Mouse (Mus musculus): Measurements from ENCODE around the gene Cabp2. TPM values are rescaled to one million over a fixed set of nuclear protein-coding genes. Genes with fewer than 3 reads are reported as not detected.

The Cabp2 gene
- polyA plus RNA-seq, 1 experiment from 2014 or later, result not detected

- Histone ChIP-seq H3K36me3 (no peaks in the 10 kb centered on the region), H3K9me3 (no peaks in the 10 kb centered on the region), H3K4me1 (no peaks in the 10 kb centered on the region), H3K9ac (no peak overlapping the region), H3K4me3 (no peak overlapping the region), H3K4me2 (replicated peaks) (no peak overlapping the region), H3K27ac (no peak overlapping the region), H3K27me3 (replicated peaks) (no peaks in the 10 kb centered on the region)
- no peak for ATAC-seq (ENCODE audit: low FRiP score, low read depth)
- WGBS, result 83% methylated on average over 15 of the region's 15 CpGs
Measured at GRCm38 (mm10) chr19:4070311-4070710, 11.1 kb upstream of the Cabp2 start.

GRCm38 (mm10) chr19:4070756-4071155, 10.6 kb upstream of the Cabp2 start:
- WGBS, result 85% methylated on average over 8 of the region's 8 CpGs
- H3K4me2 ChIP-seq (replicated peaks), result no peak overlapping the region
- ATAC-seq (ENCODE audit: low FRiP score, low read depth), result no peak
- no peaks in the 10 kb centered on the region for H3K9me3 ChIP-seq
- no peaks in the 10 kb centered on the region for H3K4me1 ChIP-seq
- no peaks in the 10 kb centered on the region for H3K27me3 ChIP-seq (replicated peaks)
- no peak overlapping the region for H3K4me3 ChIP-seq
- no peak overlapping the region for H3K27ac ChIP-seq
- no peak overlapping the region for H3K9ac ChIP-seq
- H3K36me3 ChIP-seq, result no peaks in the 10 kb centered on the region

DNA sequence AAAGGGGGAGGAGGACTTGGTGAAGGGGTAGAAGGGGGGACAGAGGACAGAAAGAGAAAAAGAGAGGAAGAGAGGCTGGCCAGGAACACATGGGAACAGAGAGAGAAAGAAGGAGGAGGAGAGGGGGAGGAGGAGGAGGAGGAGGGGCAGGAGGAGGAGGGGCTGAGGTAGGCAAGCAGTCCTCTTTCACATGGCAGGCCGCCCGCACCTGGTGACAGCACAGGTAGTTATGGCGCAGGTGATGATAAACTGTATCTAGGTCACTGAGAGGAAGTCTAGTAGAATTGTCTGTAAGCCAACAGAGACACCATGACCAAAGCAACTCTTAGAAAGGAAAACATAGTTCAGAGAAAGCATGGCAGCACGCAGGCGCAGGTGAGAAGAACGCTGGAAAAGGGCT, 10.0 kb upstream of the Cabp2 start:
- Histone ChIP-seq H3K27ac (no peak overlapping the region), H3K4me3 (no peak overlapping the region), H3K36me3 (no peaks in the 10 kb centered on the region), H3K27me3 (replicated peaks) (no peaks in the 10 kb centered on the region), H3K4me1 (no peaks in the 10 kb centered on the region), H3K4me2 (replicated peaks) (no peak overlapping the region), H3K9me3 (no peaks in the 10 kb centered on the region), H3K9ac (no peak overlapping the region)
- ATAC-seq (ENCODE audit: low FRiP score, low read depth), result no peak
- WGBS, result 97% methylated on average over 6 of the region's 6 CpGs

DNA sequence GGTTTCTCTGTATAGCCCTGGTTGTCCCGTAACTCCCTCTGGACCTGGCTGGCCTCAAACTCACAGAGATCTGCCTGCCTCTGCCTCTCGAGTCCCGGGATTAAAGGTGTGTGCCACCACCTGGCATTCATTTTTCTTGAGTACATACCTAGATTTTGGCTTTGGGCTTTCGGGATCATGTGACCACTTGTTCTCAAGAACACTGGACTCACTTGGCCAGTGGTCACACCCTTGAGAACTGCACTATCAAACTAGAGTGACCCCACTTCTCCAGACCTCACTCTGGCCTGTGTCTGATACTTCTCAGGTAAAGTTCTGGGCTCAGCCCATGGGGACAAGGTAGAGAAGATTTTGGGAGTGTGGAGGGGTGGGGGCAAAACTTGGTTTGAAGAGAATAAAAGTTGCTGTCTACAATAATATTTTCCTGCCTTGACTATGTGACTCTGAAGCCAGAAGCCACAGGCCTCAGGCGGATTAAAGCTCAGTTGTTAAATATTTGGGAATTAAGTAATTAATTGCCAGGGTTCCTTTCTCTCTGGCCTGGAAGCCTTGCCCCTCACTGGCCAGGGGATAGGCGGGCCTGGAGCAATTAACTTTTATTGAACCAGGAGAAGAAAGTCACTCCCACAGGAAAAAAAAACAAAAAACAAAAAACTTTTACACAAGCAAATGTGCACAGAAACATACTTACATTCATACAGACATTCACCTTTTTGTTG, 8.5 kb upstream of the Cabp2 start:
- H3K9me3 ChIP-seq, result no peaks in the 10 kb centered on the region
- 72% methylated on average over 6 of the region's 6 CpGs for WGBS
- no peak for ATAC-seq (ENCODE audit: low FRiP score, low read depth)

GRCm38 (mm10) chr19:4075531-4075930, 5.8 kb upstream of the Cabp2 start:
- H3K9ac ChIP-seq, result no peak overlapping the region
- H3K9me3 ChIP-seq, result no peaks in the 10 kb centered on the region
- no peak overlapping the region for H3K4me2 ChIP-seq (replicated peaks)
- no peaks in the 10 kb centered on the region for H3K27me3 ChIP-seq (replicated peaks)
- no peak for ATAC-seq (ENCODE audit: low FRiP score, low read depth)
- H3K4me3 ChIP-seq, result no peak overlapping the region
- H3K4me1 ChIP-seq, result no peaks in the 10 kb centered on the region
- no peak overlapping the region for H3K27ac ChIP-seq
- H3K36me3 ChIP-seq, result no peaks in the 10 kb centered on the region
- 88% methylated on average over 1 of the region's 1 CpGs for WGBS

More for the DNA sequence above, 8.5 kb upstream of the Cabp2 start:
- no peaks in the 10 kb centered on the region for H3K36me3 ChIP-seq
- H3K9ac ChIP-seq, result no peak overlapping the region
- no peaks in the 10 kb centered on the region for H3K27me3 ChIP-seq (replicated peaks)
- no peaks in the 10 kb centered on the region for H3K4me1 ChIP-seq
- no peak overlapping the region for H3K4me3 ChIP-seq
- H3K4me2 ChIP-seq (replicated peaks), result no peak overlapping the region
- no peak overlapping the region for H3K27ac ChIP-seq

DNA sequence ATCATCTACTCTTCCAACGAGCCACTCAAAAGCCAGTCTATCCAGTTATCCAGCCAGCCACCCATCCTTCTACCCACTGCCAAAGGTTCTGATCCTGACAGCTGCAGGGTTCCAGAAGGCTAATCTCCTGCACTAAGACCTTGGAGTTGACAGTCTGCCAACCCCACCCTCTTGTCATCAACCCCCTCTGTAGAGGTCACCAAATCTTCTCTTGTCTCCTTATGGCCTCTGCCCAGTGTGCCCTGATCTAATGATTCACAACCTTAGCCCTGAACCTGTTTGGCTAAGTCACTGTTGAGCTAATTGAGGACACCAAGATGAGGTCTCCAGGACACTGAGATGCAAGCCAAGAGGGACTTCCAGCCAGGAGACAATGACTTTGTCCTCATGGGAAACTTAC, 1.8 kb upstream of the Cabp2 start:
- 79% methylated on average over 1 of the region's 1 CpGs for WGBS
- Histone ChIP-seq H3K9ac (no peak overlapping the region), H3K4me1 (no peaks in the 10 kb centered on the region), H3K4me2 (replicated peaks) (no peak overlapping the region), H3K27me3 (replicated peaks) (no peaks in the 10 kb centered on the region; the same call in 1 of the 2 replicates), H3K9me3 (no peaks in the 10 kb centered on the region), H3K36me3 (no peaks in the 10 kb centered on the region), H3K4me3 (no peak overlapping the region), H3K27ac (no peak overlapping the region)
- ATAC-seq (ENCODE audit: low FRiP score, low read depth), result no peak

DNA sequence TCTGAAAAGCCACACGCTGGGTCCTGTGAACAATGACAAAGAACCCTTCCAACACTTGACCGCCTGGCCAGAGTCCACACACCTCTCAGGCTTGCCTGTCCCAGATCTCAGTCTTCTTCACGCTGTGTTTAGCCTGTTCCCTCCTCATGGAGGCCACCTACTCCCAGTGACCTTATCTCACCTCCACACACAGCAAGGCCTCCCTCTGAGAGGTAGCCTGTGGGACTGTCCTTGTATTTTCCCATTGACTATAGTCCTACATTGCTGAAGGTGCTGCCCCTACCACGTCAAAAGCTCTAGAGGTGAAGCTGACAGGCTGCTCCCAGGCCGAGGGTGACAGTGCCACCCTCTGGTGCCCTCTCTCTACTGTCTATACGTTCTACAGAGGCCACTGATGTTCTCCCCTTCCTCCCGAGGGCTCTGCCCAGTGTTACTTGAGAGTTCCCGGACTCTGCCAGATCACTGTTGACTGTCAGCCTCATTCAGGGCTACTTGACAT, 818 bp upstream of the Cabp2 start:
- Histone ChIP-seq H3K4me2 (replicated peaks) (no peak overlapping the region), H3K9me3 (no peaks in the 10 kb centered on the region), H3K36me3 (no peaks in the 10 kb centered on the region), H3K27ac (no peak overlapping the region), H3K4me3 (no peak overlapping the region), H3K9ac (no peak overlapping the region), H3K27me3 (replicated peaks) (no peaks in the 10 kb centered on the region; the same call in 1 of the 2 replicates), H3K4me1 (no peaks in the 10 kb centered on the region)
- 69% methylated on average over 8 of the region's 8 CpGs for WGBS
- no peak for ATAC-seq (ENCODE audit: low FRiP score, low read depth)

GRCm38 (mm10) chr19:4082219-4082965, 1.0 kb downstream of the Cabp2 start:
- WGBS, result 87% methylated on average over 11 of the region's 11 CpGs
- no peak for ATAC-seq (ENCODE audit: low FRiP score, low read depth)

GRCm38 (mm10) chr19:4083316-4083715, 1.9 kb downstream of the Cabp2 start:
- H3K9me3 ChIP-seq, result no peaks in the 10 kb centered on the region
- no peaks in the 10 kb centered on the region; the same call in 1 of the 2 replicates for H3K27me3 ChIP-seq (replicated peaks)
- H3K4me1 ChIP-seq, result no peaks in the 10 kb centered on the region
- H3K9ac ChIP-seq, result no peak overlapping the region
- ATAC-seq (ENCODE audit: low FRiP score, low read depth), result no peak
- no peak overlapping the region for H3K4me2 ChIP-seq (replicated peaks)
- no peak overlapping the region for H3K27ac ChIP-seq
- H3K36me3 ChIP-seq, result no peaks in the 10 kb centered on the region
- no peak overlapping the region for H3K4me3 ChIP-seq
- WGBS, result 85% methylated on average over 7 of the region's 7 CpGs

More at GRCm38 (mm10) chr19:4082219-4082965, 1.0 kb downstream of the Cabp2 start:
- H3K4me3 ChIP-seq, result no peak overlapping the region
- H3K4me2 ChIP-seq (replicated peaks), result no peak overlapping the region
- H3K27ac ChIP-seq, result no peak overlapping the region
- no peak overlapping the region for H3K9ac ChIP-seq
- H3K9me3 ChIP-seq, result no peaks in the 10 kb centered on the region
- H3K4me1 ChIP-seq, result no peaks in the 10 kb centered on the region
- H3K27me3 ChIP-seq (replicated peaks), result no peaks in the 10 kb centered on the region; the same call in 1 of the 2 replicates
- H3K36me3 ChIP-seq, result no peaks in the 10 kb centered on the region

DNA sequence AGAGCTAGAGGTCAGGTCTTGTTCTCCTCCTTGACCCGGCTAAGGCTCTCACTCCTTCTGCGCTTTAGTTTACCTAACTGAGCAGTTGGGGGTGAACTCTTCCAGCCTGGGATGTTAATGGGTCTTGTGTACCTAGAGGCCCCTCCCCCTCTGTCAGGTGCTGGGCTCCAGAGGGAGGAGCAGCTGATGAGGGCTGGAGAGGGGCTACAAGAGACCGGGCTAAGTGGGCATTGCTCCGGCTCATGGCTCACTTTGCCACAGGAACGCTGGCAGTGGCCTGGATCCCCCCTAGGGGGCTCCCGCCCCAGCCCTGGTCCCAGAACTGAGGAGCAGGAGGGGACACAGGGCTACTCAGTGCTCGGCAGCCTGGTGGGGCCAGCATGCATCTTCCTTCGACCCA, 2.4 kb downstream of the Cabp2 start:
- H3K4me3 ChIP-seq, result no peak overlapping the region
- H3K27me3 ChIP-seq (replicated peaks), result no peaks in the 10 kb centered on the region; the same call in 1 of the 2 replicates
- no peaks in the 10 kb centered on the region for H3K36me3 ChIP-seq
- no peaks in the 10 kb centered on the region for H3K9me3 ChIP-seq
- 29% methylated on average over 8 of the region's 8 CpGs for WGBS
- no peak overlapping the region for H3K9ac ChIP-seq
- H3K4me2 ChIP-seq (replicated peaks), result no peak overlapping the region
- no peak for ATAC-seq (ENCODE audit: low FRiP score, low read depth)
- H3K27ac ChIP-seq, result no peak overlapping the region
- no peaks in the 10 kb centered on the region for H3K4me1 ChIP-seq

DNA sequence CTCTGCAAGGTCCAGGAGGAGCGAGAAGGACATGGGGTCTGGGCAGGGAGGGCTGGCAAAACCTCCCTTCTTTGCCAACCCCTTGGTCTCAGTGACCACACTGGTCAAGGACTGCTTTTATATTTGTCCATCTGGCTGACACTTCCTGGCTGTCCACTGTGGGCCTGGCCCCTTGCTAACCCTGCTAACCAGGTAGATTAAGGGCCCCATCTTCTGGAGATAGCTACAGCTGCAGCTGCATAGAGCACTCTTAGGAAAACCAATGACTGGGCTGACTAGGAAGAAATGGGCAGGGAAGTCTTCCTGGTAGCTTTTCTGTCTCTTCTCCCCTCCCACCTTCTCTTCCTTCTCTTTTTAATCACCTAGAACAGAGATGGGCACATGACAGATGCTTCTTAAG, 3.6 kb downstream of the Cabp2 start:
- ATAC-seq (ENCODE audit: low FRiP score, low read depth), result no peak
- no peaks in the 10 kb centered on the region for H3K4me1 ChIP-seq
- WGBS, result 93% methylated on average over 1 of the region's 1 CpGs
- H3K27me3 ChIP-seq (replicated peaks), result no peaks in the 10 kb centered on the region; the same call in 1 of the 2 replicates
- no peak overlapping the region for H3K4me2 ChIP-seq (replicated peaks)
- no peaks in the 10 kb centered on the region for H3K36me3 ChIP-seq
- no peak overlapping the region for H3K4me3 ChIP-seq
- no peak overlapping the region for H3K9ac ChIP-seq
- H3K9me3 ChIP-seq, result no peaks in the 10 kb centered on the region
- H3K27ac ChIP-seq, result no peak overlapping the region

DNA sequence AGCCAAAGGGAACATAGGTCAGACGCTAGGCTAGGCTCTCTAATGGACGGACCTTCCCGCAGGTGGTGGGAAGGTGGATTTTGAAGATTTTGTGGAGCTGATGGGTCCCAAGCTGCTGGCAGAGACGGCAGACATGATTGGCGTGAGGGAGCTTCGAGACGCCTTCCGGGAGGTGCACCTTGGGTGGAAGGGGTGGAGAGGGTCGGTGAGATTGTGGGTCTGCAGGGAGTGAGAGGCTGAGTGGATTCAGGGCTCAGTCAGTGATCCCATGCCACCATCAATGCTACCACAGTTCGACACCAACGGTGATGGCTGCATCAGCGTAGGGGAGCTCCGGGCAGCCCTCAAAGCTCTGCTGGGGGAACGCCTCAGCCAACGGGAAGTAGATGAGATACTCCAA, 4.8 kb downstream of the Cabp2 start:
- H3K9ac ChIP-seq, result no peak overlapping the region
- no peak overlapping the region for H3K4me2 ChIP-seq (replicated peaks)
- H3K9me3 ChIP-seq, result no peaks in the 10 kb centered on the region
- no peaks in the 10 kb centered on the region; the same call in 1 of the 2 replicates for H3K27me3 ChIP-seq (replicated peaks)
- no peak overlapping the region for H3K4me3 ChIP-seq
- ATAC-seq (ENCODE audit: low FRiP score, low read depth), result no peak
- no peak overlapping the region for H3K27ac ChIP-seq
- H3K36me3 ChIP-seq, result no peaks in the 10 kb centered on the region
- no peaks in the 10 kb centered on the region for H3K4me1 ChIP-seq
- WGBS, result 94% methylated on average over 15 of the region's 15 CpGs

Data from neural tube, embryonic 12.5 days (tissue).